Mouse (Mus musculus) heart, adult 2 months (tissue): ENCODE measurements at regions not wholly inside any gene's neighbourhood (a gene's known extent, or its start where the extent isn't known, plus 50 kb on each side); places are given as distances from the start of the nearest gene placed in this dataset.

Source experiments
- CTCF ChIP-seq: fragments of 200-600 bp; IDR thresholded peaks from 2 replicates; pipeline ENCODE4 v1.8.1; 2022; ENCODE audit warnings: antibody characterized with exemption, mild to moderate bottlenecking, moderate library complexity
- POLR2A ChIP-seq: fragments of 200-500 bp; IDR thresholded peaks from 2 replicates; pipeline ENCODE4 v1.6.1; 2011; ENCODE audit warnings: mild to moderate bottlenecking, low read depth, low read length, control low read depth; ENCODE audit not compliant: insufficient read depth

- TF ChIP-seq CTCF (no peak), POLR2A (no peak)
These were observed 160.4 kb upstream of the Fat3 start for GRCm38 (mm10) chr9:16661527-16661926.
